Mouse (Mus musculus) testis, adult 2 months (tissue): ENCODE measurements around the gene Slc46a2. TPM values are rescaled to one million over a fixed set of nuclear protein-coding genes. Genes with fewer than 3 reads are reported as not detected.

ENCODE experiments used
- H3K27ac ChIP-seq: fragments of 200-500 bp; 2 replicates; pipeline ENCODE4 v1.5.1; 2012; ENCODE audit warnings: low read depth, low read length; ENCODE audit not compliant: control insufficient read depth, insufficient read depth
- H3K27me3 ChIP-seq: fragments of 200-500 bp; 2 replicates; pipeline ENCODE4 v1.6.1; 2012; ENCODE audit warnings: mild to moderate bottlenecking, low read length, moderate library complexity; ENCODE audit not compliant: control insufficient read depth, insufficient read depth
- H3K36me3 ChIP-seq: fragments of 200-500 bp; 2 replicates; pipeline ENCODE4 v1.6.1; 2012; ENCODE audit warnings: mild to moderate bottlenecking, low read length; ENCODE audit not compliant: control insufficient read depth, insufficient read depth
- H3K4me1 ChIP-seq: fragments of 200-500 bp; 2 replicates; pipeline ENCODE4 v1.6.1; 2012; ENCODE audit warnings: low read length; ENCODE audit not compliant: control insufficient read depth, insufficient read depth
- H3K4me3 ChIP-seq: fragments of 200-500 bp; 2 replicates; pipeline ENCODE4 v1.5.1; 2012; ENCODE audit warnings: low read depth, mild to moderate bottlenecking, low read length, moderate library complexity, mixed read lengths; ENCODE audit not compliant: control insufficient read depth
- CTCF ChIP-seq: fragments of 200-500 bp; IDR thresholded peaks from 2 replicates; pipeline ENCODE4 v1.5.1; 2012; ENCODE audit warnings: low read depth, mild to moderate bottlenecking, inconsistent platforms, low read length, moderate library complexity; ENCODE audit not compliant: control insufficient read depth, insufficient read depth, insufficient replicate concordance
- POLR2A ChIP-seq: fragments of 200-500 bp; IDR thresholded peaks from 2 replicates; pipeline ENCODE4 v1.6.1; 2012; ENCODE audit warnings: low read depth, mild to moderate bottlenecking, inconsistent platforms, low read length, moderate library complexity; ENCODE audit not compliant: control insufficient read depth
- polyA plus RNA-seq: library from polyadenylated mRNA; depleted of rRNA; stranded (reverse); fragments of >200 nt; gene quantifications from 2 replicates; pipeline ENCODE4 v1.2.3, GENCODE M21; 2012; rRNA removed

Gene Slc46a2
- polyA plus RNA-seq, 1 experiment = 0.04 TPM

DNA sequence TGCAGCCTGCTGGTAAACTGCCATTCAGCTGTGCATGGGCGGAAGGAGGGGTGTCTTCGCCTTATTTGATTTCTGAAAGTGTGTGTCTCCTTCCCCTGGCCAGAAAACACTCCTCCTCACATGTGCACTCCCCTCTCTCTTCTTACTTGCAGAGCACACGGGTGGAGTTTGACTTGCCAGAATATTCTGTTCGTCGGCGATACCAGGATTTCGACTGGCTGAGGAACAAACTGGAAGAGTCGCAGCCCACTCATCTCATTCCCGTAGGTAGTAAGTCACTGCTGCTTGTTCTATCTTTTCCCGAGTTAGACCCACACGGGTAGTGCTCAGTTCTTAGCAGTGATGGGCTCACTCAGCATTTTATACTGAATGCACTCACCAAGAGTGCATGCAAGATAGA lies 46.8 kb downstream of the Slc46a2 start:
- Histone ChIP-seq H3K27me3 (no peaks in the 10 kb centered on the region), H3K27ac (no peak overlapping the region), H3K4me3 (no peak overlapping the region), H3K4me1 (no peaks in the 10 kb centered on the region), H3K36me3 (no peaks in the 10 kb centered on the region)
- TF ChIP-seq POLR2A (no peak), CTCF (no peak)

DNA sequence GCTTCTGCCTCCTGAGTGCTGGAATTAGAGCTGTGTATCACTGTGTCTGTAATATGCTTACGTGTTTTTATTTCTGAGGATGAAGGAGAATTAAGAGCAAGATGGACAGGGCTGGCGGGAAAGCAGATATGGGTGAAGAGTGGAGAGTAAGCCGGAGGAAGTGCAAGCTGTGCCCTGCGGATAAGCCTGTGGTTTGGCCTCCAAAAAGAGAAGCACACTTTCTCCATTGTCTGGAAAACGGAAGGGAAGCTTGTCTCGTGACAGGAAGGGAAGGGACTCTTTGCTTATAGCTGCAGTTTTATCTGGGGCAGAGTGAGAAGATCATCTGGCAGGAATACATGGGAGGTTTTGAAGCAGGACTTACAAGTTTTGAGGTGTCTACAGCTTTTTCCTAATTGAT lies 51.0 kb downstream of the Slc46a2 start:
- no peak for TF ChIP-seq POLR2A
- no peak for TF ChIP-seq CTCF
- Histone ChIP-seq H3K36me3 (no peaks in the 10 kb centered on the region), H3K27ac (no peak overlapping the region), H3K27me3 (no peaks in the 10 kb centered on the region), H3K4me1 (no peaks in the 10 kb centered on the region), H3K4me3 (no peak overlapping the region)

DNA sequence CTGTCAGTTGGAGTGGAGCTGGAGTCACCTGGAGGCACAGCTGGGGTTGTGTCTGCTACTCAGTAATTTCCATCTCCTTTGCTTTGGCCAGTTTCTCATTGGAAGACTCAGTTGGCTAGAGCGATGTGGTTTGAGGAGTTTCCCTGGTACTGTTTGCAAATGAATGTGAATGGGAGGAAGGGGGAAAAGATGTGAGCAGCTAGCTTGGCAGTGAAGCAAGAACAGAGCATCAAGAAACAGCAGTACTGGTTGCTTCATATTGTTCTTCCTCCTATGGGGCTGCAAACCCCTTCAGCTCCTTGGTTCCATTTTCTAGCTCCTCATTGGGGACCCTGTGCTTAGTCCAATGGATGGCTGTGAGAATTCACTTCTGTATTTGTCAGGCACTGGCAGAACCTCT lies 52.5 kb downstream of the Slc46a2 start:
- no peak for TF ChIP-seq POLR2A
- no peaks in the 10 kb centered on the region for H3K4me1 ChIP-seq
- H3K4me3 ChIP-seq = no peak overlapping the region

DNA sequence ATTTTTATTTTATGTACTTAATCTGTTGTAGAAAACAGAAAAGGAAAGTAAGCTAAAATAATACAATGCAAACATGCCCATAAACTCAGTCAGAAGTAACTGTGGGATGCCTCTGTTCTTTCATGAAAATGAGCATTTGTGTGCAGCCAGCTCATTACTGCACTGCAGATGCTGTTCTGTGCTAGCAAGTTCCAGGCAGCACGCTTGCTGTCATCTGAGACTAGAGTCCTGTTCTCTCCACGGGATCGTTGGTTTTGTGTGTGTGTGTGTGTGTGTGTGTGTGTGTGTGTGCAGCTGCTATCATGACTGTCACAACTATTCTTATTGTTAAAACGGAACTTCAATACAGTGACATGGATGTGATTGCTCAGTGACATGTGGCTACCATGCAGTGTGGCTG lies 53.0 kb downstream of the Slc46a2 start:
- no peak for TF ChIP-seq POLR2A
- TF ChIP-seq CTCF = no peak
- H3K27ac ChIP-seq = no peak overlapping the region
- H3K4me3 ChIP-seq = no peak overlapping the region
- H3K4me1 ChIP-seq = no peaks in the 10 kb centered on the region
- H3K36me3 ChIP-seq = no peaks in the 10 kb centered on the region
- no peaks in the 10 kb centered on the region for H3K27me3 ChIP-seq

More for the DNA sequence above, 52.5 kb downstream of the Slc46a2 start:
- H3K27ac ChIP-seq = no peak overlapping the region
- H3K27me3 ChIP-seq = no peaks in the 10 kb centered on the region
- H3K36me3 ChIP-seq = no peaks in the 10 kb centered on the region

DNA sequence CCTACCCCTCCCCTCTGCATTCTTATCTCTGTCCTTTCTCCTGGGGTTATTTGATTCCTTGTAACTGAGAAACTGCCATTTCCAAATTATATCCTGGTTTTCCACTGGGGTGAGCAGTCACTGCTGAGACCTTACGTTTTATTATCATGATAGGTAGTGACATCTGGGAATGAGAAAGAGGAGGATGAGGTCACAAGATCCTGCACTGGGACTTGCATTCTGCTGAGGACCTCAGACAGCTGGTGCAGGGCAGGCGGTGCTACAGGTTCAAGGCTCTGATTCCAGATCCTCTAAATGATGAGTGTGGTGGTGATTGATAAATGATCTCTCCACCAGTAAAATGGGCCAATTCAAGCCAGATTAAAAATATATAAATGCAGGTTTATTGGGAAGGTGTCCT lies 54.4 kb downstream of the Slc46a2 start:
- H3K4me1 ChIP-seq = no peaks in the 10 kb centered on the region
- no peak overlapping the region for H3K27ac ChIP-seq
- no peaks in the 10 kb centered on the region for H3K27me3 ChIP-seq
- no peaks in the 10 kb centered on the region for H3K36me3 ChIP-seq
- H3K4me3 ChIP-seq = no peak overlapping the region
- no peak for TF ChIP-seq POLR2A
- no peak for TF ChIP-seq CTCF

DNA sequence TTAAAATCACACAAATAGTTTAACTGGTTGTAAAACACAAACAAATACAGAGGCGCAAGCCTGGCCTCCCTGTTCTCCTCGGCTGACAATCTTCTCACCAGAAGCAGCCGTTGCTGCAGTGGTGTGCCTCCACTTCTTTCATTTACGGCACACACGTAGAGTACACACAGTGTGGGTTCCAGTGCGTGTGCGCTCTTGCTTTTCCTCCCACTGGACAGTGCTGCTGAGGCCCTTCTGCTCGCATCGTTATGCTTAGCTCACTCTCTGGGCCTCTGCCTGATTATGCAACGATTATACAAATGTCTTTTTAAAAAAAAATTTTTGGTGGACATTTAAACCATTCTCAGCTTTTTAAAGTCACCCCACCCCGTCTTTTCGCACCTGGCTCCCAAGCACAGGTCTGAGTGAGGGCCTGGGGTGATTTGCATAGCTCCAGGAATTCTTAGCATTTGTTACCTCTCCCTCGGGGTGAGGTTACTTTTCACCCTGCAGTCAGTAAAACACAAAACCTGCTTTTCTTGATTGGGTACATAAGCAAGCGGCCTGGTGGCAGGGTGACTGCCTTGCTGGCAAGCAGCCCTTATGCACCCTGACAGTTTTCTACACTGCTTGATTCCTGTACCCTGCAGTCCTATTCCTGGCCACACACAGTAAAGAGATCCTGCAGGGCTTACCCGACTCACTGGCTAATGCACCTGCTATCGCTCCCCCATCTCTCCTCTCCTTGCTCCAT lies 55.0 kb downstream of the Slc46a2 start:
- Histone ChIP-seq H3K36me3 (no peaks in the 10 kb centered on the region), H3K4me3 (no peak overlapping the region), H3K4me1 (no peaks in the 10 kb centered on the region), H3K27me3 (no peaks in the 10 kb centered on the region), H3K27ac (no peak overlapping the region)
- TF ChIP-seq CTCF = no peak
- no peak for TF ChIP-seq POLR2A

Other genes starting within 250 kb of the Slc46a2 start
- gene Inip, start 113.5 kb downstream of the Slc46a2 start, polyA plus RNA-seq = 6.7 and 6.9 TPM in 2 replicates
- gene Snx30, start 109.2 kb downstream of the Slc46a2 start, polyA plus RNA-seq = 0.57 and 0.71 TPM in 2 replicates
- gene Mup4, start 45.7 kb upstream of the Slc46a2 start, polyA plus RNA-seq = not detected in 2 replicates
- gene Mup6, start 49.2 kb upstream of the Slc46a2 start, polyA plus RNA-seq = not detected in 2 replicates
- not detected in 2 replicates for gene Mup7, start 155.4 kb upstream of the Slc46a2 start, polyA plus RNA-seq
- gene Mup2, start 239.2 kb upstream of the Slc46a2 start, polyA plus RNA-seq = not detected in 2 replicates